Mouse (Mus musculus) kidney, adult 2 months (tissue): ENCODE results near the gene Gm21970.

Source experiments
- CTCF ChIP-seq: fragments of 200-500 bp; conservative IDR thresholded peaks from 2 replicates; pipeline ENCODE4 v1.5.1; 2011; ENCODE audit warnings: low read depth, mild to moderate bottlenecking, control low read depth, low read length, moderate library complexity, mixed read lengths; ENCODE audit not compliant: insufficient read depth, insufficient read length
- POLR2A ChIP-seq: fragments of 200-500 bp; IDR thresholded peaks from one replicate; pipeline ENCODE4 v1.6.1; 2011; ENCODE audit warnings: low read depth, low read length, control low read depth

DNA sequence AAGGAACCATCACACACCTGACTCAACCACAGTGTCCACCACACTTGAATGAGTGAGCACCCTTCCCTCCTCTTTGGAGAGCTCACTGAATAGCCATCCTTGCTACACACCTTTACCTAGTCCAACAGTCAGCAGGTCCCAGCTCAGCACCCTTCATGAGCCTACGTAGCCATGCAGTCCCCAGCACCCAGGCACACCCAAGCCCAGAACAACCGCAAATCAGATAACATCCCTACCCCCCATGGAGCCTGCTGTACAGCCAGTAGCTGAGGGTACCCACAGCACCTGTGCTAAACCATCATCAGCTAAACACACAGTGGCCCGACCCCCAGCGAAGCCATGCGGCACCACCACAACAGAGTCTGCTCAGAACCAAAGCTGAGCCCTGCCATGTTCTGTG is 56.6 kb downstream of the Gm21970 start:
- TF ChIP-seq CTCF (no peak), POLR2A (no peak)
